Mouse (Mus musculus) liver, adult 2 months (tissue): ENCODE measurements at regions not wholly inside any gene's neighbourhood (a gene's known extent, or its start where the extent isn't known, plus 50 kb on each side); places are given as distances from the start of the nearest gene placed in this dataset.

ENCODE experiments used
- CTCF ChIP-seq: fragments of 200-500 bp; IDR thresholded peaks from 2 replicates; pipeline ENCODE4 v1.5.1; 2011; ENCODE audit warnings: low read depth, low read length, control low read depth
- POLR2A ChIP-seq: fragments of 200-500 bp; IDR thresholded peaks from 2 replicates; pipeline ENCODE4 v1.6.1; 2011; ENCODE audit warnings: low read length, control low read depth; ENCODE audit not compliant: insufficient read depth; ENCODE audit errors: extremely low read depth

DNA sequence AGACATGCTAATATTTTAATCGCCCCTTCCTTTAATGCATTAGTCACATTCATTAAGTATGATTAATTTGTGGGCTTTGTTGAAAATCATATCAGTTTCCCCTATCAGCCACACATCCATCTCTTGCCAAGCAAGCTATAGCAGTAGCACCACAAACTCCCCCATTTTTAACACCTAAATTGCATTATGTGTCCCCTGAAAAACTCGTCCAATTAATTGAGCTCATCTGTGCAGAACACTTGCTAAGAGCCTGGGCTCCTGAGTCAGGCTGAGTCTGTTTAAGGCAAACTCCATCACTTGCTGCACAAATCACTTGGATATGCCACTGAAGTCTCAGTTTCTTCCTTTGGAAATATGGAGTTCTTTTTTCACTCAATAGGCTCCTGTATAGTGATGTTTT is 242.7 kb upstream of the Vstm2b start:
- TF ChIP-seq POLR2A, result no peak
- TF ChIP-seq CTCF, result no peak
